Mouse (Mus musculus): ENCODE results near the gene Olfr799.

Gene Olfr799

GRCm38 (mm10) chr10:129637184-129637583, at the start of gene Olfr799:
TSS of gene Olfr799 (plus strand) at chr10:129637484.
- no peak for DNase-seq (ENCODE audit: low read depth, low spot score)

GRCm38 (mm10) chr10:129612470-129612869, 24.8 kb upstream of the Olfr799 start, which contains the start of gene Olfr796:
TSS of gene Olfr796 (minus strand) at chr10:129612570.
- DNase-seq (ENCODE audit: low read depth, low spot score), result no peak

GRCm38 (mm10) chr10:129621724-129622123, 15.6 kb upstream of the Olfr799 start:
- DNase-seq (ENCODE audit: low read depth, low spot score), result no peak

GRCm38 (mm10) chr10:129623251-129623650, 14.0 kb upstream of the Olfr799 start:
- no peak for DNase-seq (ENCODE audit: low read depth, low spot score)

GRCm38 (mm10) chr10:129627834-129628233, 9.4 kb upstream of the Olfr799 start, which contains the start of gene Olfr798:
TSS of gene Olfr798 (minus strand) at chr10:129627934.
- DNase-seq (ENCODE audit: low read depth, low spot score), result no peak

- no peak for DNase-seq (ENCODE audit: low read depth, low spot score)
Measured at GRCm38 (mm10) chr10:129651763-129652162, 14.5 kb downstream of the Olfr799 start.

GRCm38 (mm10) chr10:129657394-129657793, 20.1 kb downstream of the Olfr799 start, which contains the start of gene Olfr800:
TSS of gene Olfr800 (plus strand) at chr10:129657694.
- no peak for DNase-seq (ENCODE audit: low read depth, low spot score)

GRCm38 (mm10) chr10:129673765-129674164, 36.5 kb downstream of the Olfr799 start, which contains the start of gene Olfr801:
TSS of gene Olfr801 (minus strand) at chr10:129673865.
- DNase-seq (ENCODE audit: low read depth, low spot score), result no peak

GRCm38 (mm10) chr10:129688069-129688468, 50.8 kb downstream of the Olfr799 start, which contains the start of gene Olfr802:
TSS of gene Olfr802 (minus strand) at chr10:129688169.
- DNase-seq (ENCODE audit: low read depth, low spot score), result no peak

GRCm38 (mm10) chr10:129694186-129694585, 56.9 kb downstream of the Olfr799 start, which contains the start of gene Olfr803:
TSS of gene Olfr803 (minus strand) at chr10:129694286.
- no peak for DNase-seq (ENCODE audit: low read depth, low spot score)

All from retina, postnatal 7 days (tissue).